Mouse (Mus musculus) midbrain, embryonic 16.5 days (tissue): Measurements from ENCODE around the gene Alyref. TPM values are rescaled to one million over a fixed set of nuclear protein-coding genes. Genes with fewer than 3 reads are reported as not detected.
A peak's percentile ranks its signal among the peaks of the same experiment; 100 is the strongest.

Experiments
- ATAC-seq: fragments of 200-750 bp; cut with Nextera tagmentation; 2 replicates; pipeline ENCODE4 v1.8.0; 2017; ENCODE audit warnings: moderate TSS enrichment
- H3K27ac ChIP-seq: fragments of 300-500 bp; sonication (generic); 2 replicates; pipeline ENCODE4 v1.5.1; 2014; ENCODE audit warnings: mild to moderate bottlenecking, low read length, mixed read lengths
- H3K27me3 ChIP-seq: fragments of 300-500 bp; sonication (generic); 2 replicates; pipeline ENCODE4 v1.6.1; 2014; ENCODE audit warnings: low read depth, low read length, mixed read lengths; ENCODE audit not compliant: control insufficient read depth, insufficient read depth
- H3K36me3 ChIP-seq: fragments of 300-500 bp; sonication (generic); 2 replicates; pipeline ENCODE4 v1.6.1; 2014; ENCODE audit warnings: mild to moderate bottlenecking, low read length, moderate library complexity, mixed read lengths; ENCODE audit not compliant: control insufficient read depth, insufficient read depth
- H3K4me1 ChIP-seq: fragments of 300-500 bp; sonication (generic); 2 replicates; pipeline ENCODE4 v1.6.1; 2014; ENCODE audit warnings: mild to moderate bottlenecking, low read length, mixed read lengths; ENCODE audit not compliant: control insufficient read depth, insufficient read depth
- H3K4me2 ChIP-seq: fragments of 300-500 bp; sonication (generic); 2 replicates; pipeline ENCODE4 v1.6.1; 2014; ENCODE audit warnings: mild to moderate bottlenecking, low read length, mixed read lengths
- H3K4me3 ChIP-seq: fragments of 300-500 bp; sonication (generic); 2 replicates; pipeline ENCODE4 v1.5.1; 2014; ENCODE audit warnings: low read depth, mild to moderate bottlenecking, low read length, moderate library complexity, mixed read lengths
- H3K9ac ChIP-seq: fragments of 300-500 bp; sonication (generic); 2 replicates; pipeline ENCODE4 v1.6.1; 2014; ENCODE audit warnings: low read depth, low read length, mixed read lengths
- H3K9me3 ChIP-seq: fragments of 300-500 bp; sonication (generic); replicated peaks from 2 replicates; pipeline ENCODE4 v1.6.1; 2014; ENCODE audit warnings: mild to moderate bottlenecking, low read length, mixed read lengths; ENCODE audit not compliant: control insufficient read depth, poor library complexity, severe bottlenecking
- WGBS: fragments of 180-500 bp; shearing (Covaris S2); extraction: QIAGEN DNeasy Blood & Tissue Kit; methylation state at CpG from one replicate; pipeline ENCODE4 v1.1.7; 2014; 5-methylcytosine and 5-hydroxymethylcytosine counted together
- polyA plus RNA-seq: library from polyadenylated mRNA; unstranded; fragments of >200 nt; fragmentation: Nextera tagmentation; extraction: Ambion mirVana; gene quantifications from 2 replicates; pipeline ENCODE4 v1.2.1, GENCODE M21; 2015

The Alyref gene
- polyA plus RNA-seq, 1 experiment from 2014 or later = 194 TPM

- H3K36me3 ChIP-seq = peaks cover 4% of the 10 kb centered on the region
- peak; percentile 80 for ATAC-seq
- under 1% methylated on average over 107 of the region's 116 CpGs for WGBS
- peak overlapping the region; percentile 93 for H3K4me2 ChIP-seq
- no peaks in the 10 kb centered on the region for H3K27me3 ChIP-seq
- H3K9me3 ChIP-seq = no peaks in the 10 kb centered on the region
- peaks cover 29% of the 10 kb centered on the region for H3K4me1 ChIP-seq
- H3K4me3 ChIP-seq = peak overlapping the region; percentile 93
- H3K9ac ChIP-seq = peak overlapping the region; percentile 89
- H3K27ac ChIP-seq = peak overlapping the region; percentile 86
These were observed 34.7 kb upstream of the Alyref start for GRCm38 (mm10) chr11:120632559-120633519.

GRCm38 (mm10) chr11:120631726-120632448, 33.7 kb upstream of the Alyref start:
- peak overlapping the region; percentile 89 for H3K9ac ChIP-seq
- peak overlapping the region; percentile 93 for H3K4me2 ChIP-seq
- H3K4me1 ChIP-seq = peaks cover 29% of the 10 kb centered on the region
- H3K36me3 ChIP-seq = peaks cover 6% of the 10 kb centered on the region
- no peak overlapping the region for H3K27ac ChIP-seq
- peak overlapping the region; percentile 93 for H3K4me3 ChIP-seq
- WGBS = 67% methylated on average over 4 of the region's 4 CpGs
- H3K27me3 ChIP-seq = no peaks in the 10 kb centered on the region
- no peaks in the 10 kb centered on the region for H3K9me3 ChIP-seq
- no peak for ATAC-seq

GRCm38 (mm10) chr11:120630881-120631725, 32.9 kb upstream of the Alyref start:
- H3K36me3 ChIP-seq = peaks cover 6% of the 10 kb centered on the region
- H3K4me1 ChIP-seq = peaks cover 29% of the 10 kb centered on the region
- no peak for ATAC-seq
- WGBS = 40% methylated on average over 7 of the region's 7 CpGs
- H3K4me3 ChIP-seq = no peak overlapping the region
- peak overlapping the region; percentile 93; the same call in 1 of the 2 replicates for H3K4me2 ChIP-seq
- H3K27me3 ChIP-seq = no peaks in the 10 kb centered on the region
- H3K9me3 ChIP-seq = no peaks in the 10 kb centered on the region
- no peak overlapping the region for H3K27ac ChIP-seq
- H3K9ac ChIP-seq = 0 out of 2 replicates have a peak overlapping the region, but pooled peaks have one; percentile 30

DNA sequence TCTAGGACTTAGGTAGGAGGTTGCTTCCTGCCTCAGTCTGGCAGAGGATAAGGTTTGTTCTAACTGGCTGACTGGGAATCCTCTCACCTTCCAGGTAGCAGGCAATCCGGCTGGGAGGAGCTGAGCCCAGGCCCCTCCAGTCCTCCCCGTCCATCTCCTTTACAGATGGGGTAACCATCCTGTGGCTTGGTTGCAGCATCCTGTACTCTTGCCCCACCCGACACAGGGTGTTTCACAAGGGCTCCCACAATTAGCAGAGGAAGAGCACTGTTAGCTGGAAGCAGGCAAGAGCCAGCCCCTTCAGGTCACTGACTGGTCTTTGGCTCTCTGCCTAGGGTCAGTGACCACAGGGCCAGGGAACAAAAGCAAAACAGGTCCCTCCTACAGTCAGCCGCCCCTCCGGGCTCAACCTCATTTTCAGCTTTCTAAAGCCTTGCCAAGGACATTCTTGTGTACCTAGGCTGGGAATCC, 32.3 kb upstream of the Alyref start:
- whole genome bisulfite sequencing = 38% methylated on average over 5 of the region's 5 CpGs
- Histone ChIP-seq H3K4me3 (no peak overlapping the region), H3K9ac (no peak overlapping the region), H3K4me1 (peaks cover 31% of the 10 kb centered on the region), H3K9me3 (no peaks in the 10 kb centered on the region), H3K27ac (no peak overlapping the region), H3K4me2 (no peak overlapping the region), H3K27me3 (no peaks in the 10 kb centered on the region), H3K36me3 (peaks cover 6% of the 10 kb centered on the region)
- ATAC-seq = no peak

GRCm38 (mm10) chr11:120629911-120630310, 31.7 kb upstream of the Alyref start:
- H3K4me1 ChIP-seq = peaks cover 35% of the 10 kb centered on the region
- no peaks in the 10 kb centered on the region for H3K9me3 ChIP-seq
- no peak overlapping the region for H3K4me3 ChIP-seq
- no peaks in the 10 kb centered on the region for H3K27me3 ChIP-seq
- ATAC-seq = no peak
- H3K9ac ChIP-seq = no peak overlapping the region
- H3K36me3 ChIP-seq = peaks cover 6% of the 10 kb centered on the region
- WGBS = 30% methylated on average over 7 of the region's 7 CpGs
- no peak overlapping the region for H3K4me2 ChIP-seq
- no peak overlapping the region for H3K27ac ChIP-seq

- Histone ChIP-seq H3K4me3 (no peak overlapping the region), H3K36me3 (peaks cover 6% of the 10 kb centered on the region), H3K27ac (no peak overlapping the region), H3K27me3 (no peaks in the 10 kb centered on the region), H3K4me1 (peaks cover 35% of the 10 kb centered on the region), H3K9ac (no peak overlapping the region), H3K9me3 (no peaks in the 10 kb centered on the region), H3K4me2 (no peak overlapping the region)
- no peak for ATAC-seq
- WGBS = 71% methylated on average over 23 of the region's 23 CpGs
These were observed 31.2 kb upstream of the Alyref start for GRCm38 (mm10) chr11:120629341-120629730.

- Histone ChIP-seq H3K9ac (no peak overlapping the region), H3K4me3 (no peak overlapping the region), H3K36me3 (peaks cover 6% of the 10 kb centered on the region), H3K4me1 (peaks cover 41% of the 10 kb centered on the region), H3K27me3 (no peaks in the 10 kb centered on the region), H3K27ac (no peak overlapping the region), H3K9me3 (no peaks in the 10 kb centered on the region), H3K4me2 (no peak overlapping the region)
- no peak for ATAC-seq
- 94% methylated on average over 23 of the region's 23 CpGs for WGBS
These were observed 30.6 kb upstream of the Alyref start for GRCm38 (mm10) chr11:120628601-120629340.
